Mouse (Mus musculus) small intestine, adult 2 months (tissue): Measurements from ENCODE around the gene Exoc6b. TPM values are rescaled to one million over a fixed set of nuclear protein-coding genes. Genes with fewer than 3 reads are reported as not detected.
A peak's percentile ranks its signal among the peaks of the same experiment; 100 is the strongest.

Experiments used
- H3K27ac ChIP-seq: fragments of 200-500 bp; 2 replicates; pipeline ENCODE4 v1.5.1; 2012; ENCODE audit warnings: low read depth, low read length, control low read depth, inconsistent platforms; ENCODE audit not compliant: insufficient read depth
- H3K27me3 ChIP-seq: fragments of 200-500 bp; 2 replicates; pipeline ENCODE4 v1.6.1; 2012; ENCODE audit warnings: mild to moderate bottlenecking, moderate library complexity, low read length, inconsistent platforms; ENCODE audit not compliant: control insufficient read depth, insufficient read depth
- H3K36me3 ChIP-seq: fragments of 200-500 bp; 2 replicates; pipeline ENCODE4 v1.6.1; 2012; ENCODE audit warnings: mild to moderate bottlenecking, low read length, control low read depth, inconsistent platforms; ENCODE audit not compliant: control insufficient read depth, insufficient read depth
- H3K4me1 ChIP-seq: fragments of 200-500 bp; 2 replicates; pipeline ENCODE4 v1.6.1; 2012; ENCODE audit warnings: low read length, inconsistent platforms, mixed read lengths; ENCODE audit not compliant: control insufficient read depth, insufficient read depth, insufficient read length
- H3K4me3 ChIP-seq: fragments of 200-500 bp; 2 replicates; pipeline ENCODE4 v1.5.1; 2012; ENCODE audit warnings: low read depth, mild to moderate bottlenecking, control low read depth, inconsistent platforms, low read length, moderate library complexity
- CTCF ChIP-seq: fragments of 200-500 bp; IDR thresholded peaks from 2 replicates; pipeline ENCODE4 v1.5.1; 2012; ENCODE audit warnings: low read depth, mild to moderate bottlenecking, control low read depth, inconsistent platforms, low read length, moderate library complexity, mixed read lengths; ENCODE audit not compliant: insufficient replicate concordance, insufficient read length; ENCODE audit errors: extremely low read depth
- POLR2A ChIP-seq: fragments of 200-500 bp; IDR thresholded peaks from 2 replicates; pipeline ENCODE4 v1.6.1; 2012; ENCODE audit warnings: low read depth, mild to moderate bottlenecking, control low read depth, inconsistent platforms, low read length, moderate library complexity
- WGBS: fragments of 180-500 bp; shearing (Covaris S2); methylation state at CpG from one replicate; pipeline ENCODE4 v1.1.7; 2018; 5-methylcytosine and 5-hydroxymethylcytosine counted together
- polyA plus RNA-seq: library from polyadenylated mRNA; depleted of rRNA; stranded (reverse); fragments of >200 nt; gene quantifications from 2 replicates; pipeline ENCODE4 v1.2.3, GENCODE M21; 2012

Gene Exoc6b
- polyA plus RNA-seq, 1 experiment, result 7.0 TPM

GRCm38 (mm10) chr6:84746847-84747395, 322.4 kb downstream of the Exoc6b start:
- Histone ChIP-seq H3K4me3 (no peak overlapping the region), H3K27ac (no peak overlapping the region), H3K27me3 (no peaks in the 10 kb centered on the region), H3K4me1 (no peaks in the 10 kb centered on the region), H3K36me3 (peaks cover 4% of the 10 kb centered on the region; the same call in 1 of the 2 replicates)
- TF ChIP-seq CTCF, result no peak
- TF ChIP-seq POLR2A, result no peak
- WGBS, result 83% methylated on average over 10 of the region's 10 CpGs

- H3K4me1 ChIP-seq, result no peaks in the 10 kb centered on the region
- WGBS, result 94% methylated on average over 5 of the region's 5 CpGs
- H3K36me3 ChIP-seq, result peaks cover 4% of the 10 kb centered on the region; the same call in 1 of the 2 replicates
- no peaks in the 10 kb centered on the region for H3K27me3 ChIP-seq
- H3K27ac ChIP-seq, result no peak overlapping the region
- TF ChIP-seq POLR2A (no peak), CTCF (no peak)
- H3K4me3 ChIP-seq, result no peak overlapping the region
Measured at GRCm38 (mm10) chr6:84746193-84746846, 323.0 kb downstream of the Exoc6b start.

- Histone ChIP-seq H3K36me3 (peaks cover 4% of the 10 kb centered on the region; the same call in 1 of the 2 replicates), H3K27me3 (no peaks in the 10 kb centered on the region), H3K27ac (no peak overlapping the region), H3K4me1 (no peaks in the 10 kb centered on the region), H3K4me3 (no peak overlapping the region)
- TF ChIP-seq POLR2A (no peak), CTCF (no peak)
- 96% methylated on average over 7 of the region's 7 CpGs for WGBS
Measured at GRCm38 (mm10) chr6:84745570-84745969, 323.7 kb downstream of the Exoc6b start.

GRCm38 (mm10) chr6:84742227-84742626, 327.1 kb downstream of the Exoc6b start:
- H3K27me3 ChIP-seq, result no peaks in the 10 kb centered on the region
- TF ChIP-seq CTCF (no peak), POLR2A (no peak)
- H3K4me1 ChIP-seq, result no peaks in the 10 kb centered on the region
- H3K36me3 ChIP-seq, result peaks cover 4% of the 10 kb centered on the region; the same call in 1 of the 2 replicates
- H3K27ac ChIP-seq, result no peak overlapping the region
- 61% methylated on average over 3 of the region's 3 CpGs for WGBS
- no peak overlapping the region for H3K4me3 ChIP-seq

- 54% methylated on average over 3 of the region's 3 CpGs for WGBS
- Histone ChIP-seq H3K27ac (no peak overlapping the region), H3K36me3 (no peaks in the 10 kb centered on the region), H3K4me3 (no peak overlapping the region), H3K4me1 (no peaks in the 10 kb centered on the region; the same call in 1 of the 2 replicates), H3K27me3 (no peaks in the 10 kb centered on the region)
- TF ChIP-seq POLR2A (no peak), CTCF (peak; percentile 59; the same call in 1 of the 2 replicates)
Measured at GRCm38 (mm10) chr6:84736942-84737341, 332.4 kb downstream of the Exoc6b start.

GRCm38 (mm10) chr6:84726876-84727275, 342.4 kb downstream of the Exoc6b start:
- no peaks in the 10 kb centered on the region for H3K27me3 ChIP-seq
- TF ChIP-seq POLR2A (no peak), CTCF (no peak)
- no peaks in the 10 kb centered on the region for H3K4me1 ChIP-seq
- H3K36me3 ChIP-seq, result no peaks in the 10 kb centered on the region
- no peak overlapping the region for H3K27ac ChIP-seq
- H3K4me3 ChIP-seq, result no peak overlapping the region

GRCm38 (mm10) chr6:84713171-84713570, 356.1 kb downstream of the Exoc6b start:
- Histone ChIP-seq H3K4me1 (peaks cover 5% of the 10 kb centered on the region; the same call in 1 of the 2 replicates), H3K27me3 (no peaks in the 10 kb centered on the region), H3K36me3 (no peaks in the 10 kb centered on the region), H3K4me3 (no peak overlapping the region), H3K27ac (no peak overlapping the region)
- no peak for TF ChIP-seq POLR2A
- no peak for TF ChIP-seq CTCF
- WGBS, result 88% methylated on average over 11 of the region's 11 CpGs
